Mouse (Mus musculus): ENCODE measurements around the gene Sergef. TPM values are rescaled to one million over a fixed set of nuclear protein-coding genes. Genes with fewer than 3 reads are reported as not detected.
A peak's percentile ranks its signal among the peaks of the same experiment; 100 is the strongest.
"Not testable (repeated sequence)": the region's sequence is repeated elsewhere in the genome, so short reads cannot be mapped to it uniquely, and the experiment has no call there.

Sergef gene
- 0.16 and 0.26 TPM in 2 replicates for polyA plus RNA-seq (2012)

- H3K9me3 ChIP-seq (ENCODE audit: control insufficient read depth, low read length) = no peaks in the 10 kb centered on the region
- peaks cover 18% of the 10 kb centered on the region for H3K4me1 ChIP-seq (ENCODE audit: control insufficient read depth)
- H3K4me3 ChIP-seq (replicated peaks) = peak within 1 kb of the TSS; percentile 70
- TF ChIP-seq TAL1 (IDR thresholded peaks at IDR 0.05; ENCODE audit: low read length) = no peak
- no peak for TF ChIP-seq GATA1 (IDR thresholded peaks at IDR 0.05; ENCODE audit: low read length)
- H3K36me3 ChIP-seq (ENCODE audit: control insufficient read depth) = no peaks in the 10 kb centered on the region
- peaks cover 12% of the 10 kb centered on the region for H3K27me3 ChIP-seq (ENCODE audit: control insufficient read depth)
These were observed at the start of gene Sergef for GRCm38 (mm10) chr7:46639692-46640031. Gene Sergef, minus strand, starts transcription at chr7:46639807.

GRCm38 (mm10) chr7:46686827-46687226 lies 47.2 kb upstream of the Sergef start:
- no peak for TF ChIP-seq GATA1 (IDR thresholded peaks at IDR 0.05; ENCODE audit: low read length)
- no peak for TF ChIP-seq TAL1 (IDR thresholded peaks at IDR 0.05; ENCODE audit: low read length)
- Histone ChIP-seq H3K4me1 (ENCODE audit: control insufficient read depth) (no peaks in the 10 kb centered on the region), H3K4me3 (replicated peaks) (no peak overlapping the region), H3K36me3 (ENCODE audit: control insufficient read depth) (peaks cover 39% of the 10 kb centered on the region), H3K27me3 (ENCODE audit: control insufficient read depth) (no peaks in the 10 kb centered on the region), H3K9me3 (ENCODE audit: control insufficient read depth, low read length) (no peaks in the 10 kb centered on the region)

- no peaks in the 10 kb centered on the region for H3K9me3 ChIP-seq (ENCODE audit: control insufficient read depth, low read length)
- no peaks in the 10 kb centered on the region for H3K36me3 ChIP-seq (ENCODE audit: control insufficient read depth)
- peaks cover 2% of the 10 kb centered on the region; the same call in 1 of the 2 replicates for H3K27me3 ChIP-seq (ENCODE audit: control insufficient read depth)
- H3K4me1 ChIP-seq (ENCODE audit: control insufficient read depth) = no peaks in the 10 kb centered on the region
- TF ChIP-seq GATA1 (IDR thresholded peaks at IDR 0.05; ENCODE audit: low read length) (no peak), TAL1 (IDR thresholded peaks at IDR 0.05; ENCODE audit: low read length) (no peak)
- H3K4me3 ChIP-seq (replicated peaks) = no peak overlapping the region
These were observed 41.1 kb upstream of the Sergef start for GRCm38 (mm10) chr7:46680732-46681131.

- H3K4me3 ChIP-seq (replicated peaks); H3K4me1 ChIP-seq (ENCODE audit: control insufficient read depth); H3K9me3 ChIP-seq (ENCODE audit: control insufficient read depth, low read length); H3K27me3 ChIP-seq (ENCODE audit: control insufficient read depth); H3K36me3 ChIP-seq (ENCODE audit: control insufficient read depth): not testable (repeated sequence)
These were observed 39.4 kb upstream of the Sergef start for GRCm38 (mm10) chr7:46679044-46679443.

GRCm38 (mm10) chr7:46678417-46678816 lies 38.8 kb upstream of the Sergef start:
- H3K4me1 ChIP-seq (ENCODE audit: control insufficient read depth) = no peaks in the 10 kb centered on the region
- no peaks in the 10 kb centered on the region for H3K9me3 ChIP-seq (ENCODE audit: control insufficient read depth, low read length)
- H3K4me3 ChIP-seq (replicated peaks) = no peak overlapping the region
- no peak for TF ChIP-seq GATA1 (IDR thresholded peaks at IDR 0.05; ENCODE audit: low read length)
- TF ChIP-seq TAL1 (IDR thresholded peaks at IDR 0.05; ENCODE audit: low read length) = no peak
- no peaks in the 10 kb centered on the region for H3K36me3 ChIP-seq (ENCODE audit: control insufficient read depth)
- H3K27me3 ChIP-seq (ENCODE audit: control insufficient read depth) = peaks cover 2% of the 10 kb centered on the region; the same call in 1 of the 2 replicates

- Histone ChIP-seq H3K27me3 (ENCODE audit: control insufficient read depth) (peaks cover 4% of the 10 kb centered on the region; the same call in 1 of the 2 replicates), H3K4me1 (ENCODE audit: control insufficient read depth) (no peaks in the 10 kb centered on the region), H3K4me3 (replicated peaks) (no peak overlapping the region), H3K36me3 (ENCODE audit: control insufficient read depth) (no peaks in the 10 kb centered on the region), H3K9me3 (ENCODE audit: control insufficient read depth, low read length) (no peaks in the 10 kb centered on the region)
- no peak for TF ChIP-seq TAL1 (IDR thresholded peaks at IDR 0.05; ENCODE audit: low read length)
- TF ChIP-seq GATA1 (IDR thresholded peaks at IDR 0.05; ENCODE audit: low read length) = no peak
These were observed 37.3 kb upstream of the Sergef start for GRCm38 (mm10) chr7:46676808-46677360.

- Histone ChIP-seq H3K36me3 (ENCODE audit: control insufficient read depth) (no peaks in the 10 kb centered on the region), H3K4me1 (ENCODE audit: control insufficient read depth) (no peaks in the 10 kb centered on the region)
- no peak for TF ChIP-seq GATA1 (IDR thresholded peaks at IDR 0.05; ENCODE audit: low read length)
- TF ChIP-seq TAL1 (IDR thresholded peaks at IDR 0.05; ENCODE audit: low read length) = no peak
These were observed 36.3 kb upstream of the Sergef start for GRCm38 (mm10) chr7:46675886-46676285.

GRCm38 (mm10) chr7:46675061-46675460 lies 35.5 kb upstream of the Sergef start:
- Histone ChIP-seq H3K27me3 (ENCODE audit: control insufficient read depth) (peaks cover 4% of the 10 kb centered on the region; the same call in 1 of the 2 replicates), H3K4me1 (ENCODE audit: control insufficient read depth) (no peaks in the 10 kb centered on the region), H3K9me3 (ENCODE audit: control insufficient read depth, low read length) (no peaks in the 10 kb centered on the region), H3K36me3 (ENCODE audit: control insufficient read depth) (no peaks in the 10 kb centered on the region), H3K4me3 (replicated peaks) (no peak overlapping the region)
- TF ChIP-seq GATA1 (IDR thresholded peaks at IDR 0.05; ENCODE audit: low read length) (no peak), TAL1 (IDR thresholded peaks at IDR 0.05; ENCODE audit: low read length) (no peak)

More at GRCm38 (mm10) chr7:46675886-46676285, 36.3 kb upstream of the Sergef start:
- H3K27me3 ChIP-seq (ENCODE audit: control insufficient read depth) = peaks cover 4% of the 10 kb centered on the region; the same call in 1 of the 2 replicates
- H3K9me3 ChIP-seq (ENCODE audit: control insufficient read depth, low read length) = no peaks in the 10 kb centered on the region
- no peak overlapping the region for H3K4me3 ChIP-seq (replicated peaks)

GRCm38 (mm10) chr7:46672160-46672672 lies 32.6 kb upstream of the Sergef start, which contains the start of gene Tph1:
Gene Tph1, minus strand, starts transcription at chr7:46672537.
- Histone ChIP-seq H3K4me3 (replicated peaks) (no peak within 1 kb of the TSS), H3K4me1 (ENCODE audit: control insufficient read depth) (no peaks in the 10 kb centered on the region), H3K36me3 (ENCODE audit: control insufficient read depth) (no peaks in the 10 kb centered on the region), H3K27me3 (ENCODE audit: control insufficient read depth) (peaks cover 17% of the 10 kb centered on the region), H3K9me3 (ENCODE audit: control insufficient read depth, low read length) (no peaks in the 10 kb centered on the region)
- TF ChIP-seq TAL1 (IDR thresholded peaks at IDR 0.05; ENCODE audit: low read length) = no peak

GRCm38 (mm10) chr7:46667256-46667655 lies 27.6 kb upstream of the Sergef start:
- TF ChIP-seq TAL1 (IDR thresholded peaks at IDR 0.05; ENCODE audit: low read length) (no peak), GATA1 (IDR thresholded peaks at IDR 0.05; ENCODE audit: low read length) (no peak)
- Histone ChIP-seq H3K36me3 (ENCODE audit: control insufficient read depth) (no peaks in the 10 kb centered on the region), H3K9me3 (ENCODE audit: control insufficient read depth, low read length) (no peaks in the 10 kb centered on the region), H3K27me3 (ENCODE audit: control insufficient read depth) (peaks cover 35% of the 10 kb centered on the region), H3K4me1 (ENCODE audit: control insufficient read depth) (no peaks in the 10 kb centered on the region), H3K4me3 (replicated peaks) (no peak overlapping the region)

Data from erythroblast, embryonic 14.5 days (primary cell).